Mouse (Mus musculus) pancreas, adult 10 weeks (tissue): Measurements from ENCODE around the gene Ints6. TPM values are rescaled to one million over a fixed set of nuclear protein-coding genes. Genes with fewer than 3 reads are reported as not detected.

Source experiments
- polyA plus RNA-seq: library from polyadenylated mRNA; stranded (reverse); fragments of 350-450 nt; fragmentation: Illumina TruSeq; extraction: RNeasy Lipid Tissue Mini Kit (QIAGEN cat#74804); gene quantifications from one replicate; pipeline ENCODE4 v1.2.3, GENCODE M21; 2015; ENCODE audit warnings: low read depth, low replicate concordance; ENCODE audit not compliant: insufficient read depth

The Ints6 gene
- polyA plus RNA-seq: 6.1 TPM

DNA sequence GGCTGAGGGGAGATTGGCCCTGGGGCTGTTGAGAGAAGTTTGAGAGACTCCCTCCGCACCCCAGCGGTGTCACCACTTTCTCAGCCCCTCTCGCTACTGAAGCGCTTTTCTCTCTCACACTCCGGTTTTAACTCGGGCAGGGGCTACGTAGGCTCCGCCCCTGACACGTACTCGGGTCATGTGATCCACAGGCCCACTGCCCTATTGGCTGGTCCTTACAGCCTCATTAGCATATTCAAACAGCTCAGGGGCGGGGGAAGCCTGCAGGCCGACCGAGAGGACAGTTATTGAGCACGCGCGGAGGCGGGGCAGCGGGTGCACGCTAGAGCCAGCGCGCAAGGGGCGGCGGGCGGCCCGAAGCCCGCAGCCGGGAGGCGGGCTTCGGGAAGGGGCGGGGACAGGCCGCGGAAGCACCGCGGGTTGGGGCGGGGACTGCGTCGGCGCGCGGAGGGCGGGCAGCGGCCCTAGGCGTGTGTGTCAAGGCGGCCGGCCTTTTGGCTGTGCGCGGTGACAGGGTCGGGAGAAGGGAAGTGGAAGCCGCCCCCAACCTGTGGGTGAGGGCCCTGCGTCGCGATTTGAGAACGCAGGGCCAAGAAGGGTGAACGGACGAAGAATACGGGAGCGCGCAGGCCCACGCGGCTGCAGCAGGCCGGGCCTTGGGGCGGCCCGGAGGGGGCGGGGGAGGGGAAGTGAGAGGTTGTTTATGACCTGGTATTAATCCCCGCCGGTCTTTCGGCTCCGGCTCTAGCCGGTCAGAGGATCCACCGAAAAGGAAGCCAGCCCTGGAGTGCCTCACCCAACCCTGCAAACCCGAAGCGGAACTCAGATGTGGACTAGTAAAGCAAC, at the start of gene Ints6:
Gene Ints6 (minus strand): TSS at position 134 of the 846 bp plus-strand sequence.

DNA sequence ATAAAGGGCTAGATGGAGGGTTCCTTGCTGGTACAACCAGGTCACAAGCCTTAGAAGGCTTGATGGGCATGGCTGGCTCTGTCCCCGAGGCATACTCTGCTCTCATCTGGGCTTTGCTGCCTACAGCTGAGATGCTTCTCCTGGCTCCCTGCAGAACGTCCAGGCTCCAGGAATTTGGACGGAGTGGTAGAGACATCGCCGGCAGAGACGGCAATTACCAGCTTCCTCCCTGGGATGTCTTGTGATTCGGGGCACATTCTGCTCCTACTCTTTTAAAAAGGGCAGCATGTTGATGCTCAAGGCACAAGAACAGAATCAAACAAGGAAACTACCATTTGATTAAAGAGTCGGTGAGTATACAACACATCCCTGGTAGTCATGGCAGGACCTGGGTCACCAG, 97.6 kb downstream of the Ints6 start, which contains the start of gene Serpine3:
Gene Serpine3 (plus strand): TSS at position 301 of the 400 bp plus-strand sequence.

Other genes starting within 250 kb of the Ints6 start
- gene Fam124a, start 205.4 kb downstream of the Ints6 start, polyA plus RNA-seq: 2.6 TPM
- not detected for gene Gm4131, start 194.2 kb downstream of the Ints6 start, polyA plus RNA-seq
- not detected for gene Serpine3, start 97.5 kb downstream of the Ints6 start, polyA plus RNA-seq
- gene Wdfy2, start 76.5 kb upstream of the Ints6 start, polyA plus RNA-seq: 3.5 TPM
- gene Defb48, start 223.3 kb upstream of the Ints6 start, polyA plus RNA-seq: not detected
- gene Defb47, start 236.9 kb upstream of the Ints6 start, polyA plus RNA-seq: not detected